Mouse (Mus musculus) CD8-positive naive resting alpha-beta T cell, adult 2 months (primary cell): ENCODE results near the gene Fbxl20.

Experiments
- DNase-seq, 2 experiments: peaks; one replicate each; pipeline ENCODE4 v3.0.0; 2022; ENCODE audit warnings: low read depth in 2 of 2, low spot score in 2 of 2

Fbxl20 gene

DNA sequence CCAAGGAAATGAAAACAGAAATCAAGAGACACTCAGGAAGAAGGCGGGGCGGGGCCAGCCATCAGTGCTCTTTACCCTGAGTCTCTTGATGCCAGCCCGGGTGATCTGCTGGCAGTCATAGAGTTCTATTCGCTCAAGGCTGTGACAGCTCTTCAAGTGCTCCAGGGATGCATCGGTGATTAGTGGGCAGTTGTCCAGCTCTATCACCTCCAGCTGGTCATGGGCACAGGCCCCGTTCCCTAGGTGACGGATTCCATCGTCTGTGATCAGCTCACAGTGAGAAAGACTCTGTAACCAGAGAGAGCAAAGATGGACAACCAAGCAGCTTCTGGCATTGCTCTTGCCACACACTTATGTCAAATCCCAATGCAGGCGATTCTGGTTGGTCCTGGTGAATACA is 59.6 kb downstream of the Fbxl20 start:
- DNase-seq = no peak

DNA sequence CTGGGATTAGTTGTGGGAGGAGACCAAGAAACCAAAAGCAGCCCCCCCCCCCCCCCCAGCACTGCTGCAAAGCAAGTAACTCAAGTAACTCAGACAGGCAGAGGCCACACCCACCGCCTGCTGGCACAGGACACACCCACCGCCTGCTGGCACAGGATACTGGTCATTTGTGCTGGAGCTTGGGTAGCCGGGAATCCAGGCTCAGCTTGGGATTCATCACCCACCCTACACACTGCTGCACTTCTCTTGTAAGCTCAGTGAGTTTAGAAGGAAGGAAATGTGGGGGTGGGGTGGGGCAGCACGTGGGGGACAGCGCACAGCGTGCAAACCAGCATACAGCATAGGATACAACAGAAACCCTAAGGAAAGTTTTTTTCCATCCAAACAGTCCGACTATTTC is 62.0 kb downstream of the Fbxl20 start:
- no peak for DNase-seq

DNA sequence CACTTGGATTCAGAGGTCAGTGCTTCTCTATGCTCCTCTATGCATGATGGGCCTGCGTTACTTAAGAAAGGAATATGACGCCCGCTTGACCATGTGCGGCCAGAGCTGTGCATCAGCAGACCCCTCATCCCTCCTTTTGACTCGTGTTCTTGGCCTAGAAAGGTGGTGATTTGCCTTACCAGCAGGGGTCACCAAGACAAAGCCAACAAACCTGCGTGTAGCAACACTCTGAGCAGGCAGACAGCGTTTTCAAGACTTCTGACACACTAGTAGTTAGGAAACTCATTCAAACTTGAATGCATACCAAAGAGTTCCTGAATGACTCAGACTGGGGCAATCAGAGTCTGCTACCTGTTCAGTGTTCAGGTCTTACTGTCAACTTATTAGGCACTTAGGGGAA is 63.6 kb downstream of the Fbxl20 start:
- DNase-seq = no peak

DNA sequence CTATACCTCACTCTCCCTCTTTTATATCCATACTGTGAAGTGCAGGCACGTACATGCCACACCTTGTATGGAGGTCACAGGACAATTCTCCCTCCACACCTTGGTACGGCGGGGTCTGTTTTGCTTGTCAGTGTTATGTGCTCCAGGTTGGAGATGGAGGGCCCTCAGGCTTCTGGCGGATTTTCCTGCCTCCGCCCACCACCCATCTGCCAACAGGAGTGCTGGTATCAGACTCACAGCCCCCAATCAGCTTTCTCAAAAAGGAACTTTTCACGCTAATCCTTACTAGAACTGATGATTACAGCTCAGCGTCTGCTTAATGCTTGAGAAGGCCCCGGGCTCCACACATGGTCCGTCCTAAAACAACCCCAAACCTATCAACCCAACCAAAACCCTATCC is 64.1 kb downstream of the Fbxl20 start:
- DNase-seq = no peak

DNA sequence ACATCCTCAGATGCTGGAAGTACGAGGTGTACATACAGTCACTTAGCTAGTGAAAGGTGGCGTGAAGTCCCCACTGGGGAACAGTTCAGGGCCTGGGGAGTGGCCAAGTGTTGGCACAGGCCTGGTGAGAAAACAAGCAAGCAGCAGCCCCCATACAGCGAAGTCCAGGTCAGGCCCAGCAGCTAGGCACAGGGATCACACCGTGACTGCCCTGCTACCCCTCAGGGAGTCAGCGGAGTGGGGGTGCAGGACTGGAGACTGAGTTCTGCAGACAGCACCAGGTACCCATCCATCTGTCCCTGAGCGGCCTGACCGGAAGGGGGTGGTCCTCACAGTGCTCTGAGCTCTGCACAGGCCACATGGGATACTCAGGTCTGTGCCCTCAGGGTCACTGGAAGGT is 67.5 kb downstream of the Fbxl20 start:
- DNase-seq = no peak

DNA sequence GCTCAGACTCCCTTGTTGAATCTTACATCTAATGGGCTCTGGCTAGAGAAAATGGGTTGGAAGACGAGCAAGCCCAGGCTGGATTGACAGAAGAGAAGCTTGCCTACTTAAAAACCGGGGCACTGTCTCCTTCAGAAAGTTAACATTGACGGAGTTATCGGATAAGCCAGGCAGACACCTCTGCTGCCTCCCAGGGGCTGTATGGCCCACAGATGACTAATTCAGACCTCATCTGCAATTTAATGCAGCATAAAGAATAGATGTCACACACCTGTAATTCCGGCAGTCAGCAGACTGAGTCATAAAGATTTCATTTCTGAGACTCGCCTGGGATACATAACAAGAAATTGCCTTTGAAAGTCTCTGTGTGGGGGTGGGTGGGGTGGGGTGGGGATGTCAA is 69.8 kb downstream of the Fbxl20 start:
- no peak for DNase-seq

DNA sequence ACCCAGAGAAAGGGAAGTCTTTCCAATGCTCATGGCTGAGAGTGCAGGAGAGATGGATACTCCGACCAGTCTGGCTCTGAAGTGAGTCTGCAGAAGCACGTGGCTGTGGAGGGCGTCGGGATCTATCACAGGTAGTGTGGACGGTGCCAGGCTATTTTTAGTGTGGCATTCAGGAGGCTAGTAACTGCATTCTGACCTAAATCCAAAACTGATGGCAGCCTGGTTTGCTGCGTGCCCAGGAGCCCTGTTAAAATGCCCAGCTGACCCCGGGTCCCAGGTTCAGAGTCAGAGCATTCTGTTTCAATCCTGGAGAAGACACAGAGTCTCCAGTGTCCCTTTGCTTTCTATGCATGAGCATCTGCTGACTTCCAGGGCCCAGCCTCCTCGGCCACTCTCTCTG is 73.1 kb downstream of the Fbxl20 start:
- no peak for DNase-seq

DNA sequence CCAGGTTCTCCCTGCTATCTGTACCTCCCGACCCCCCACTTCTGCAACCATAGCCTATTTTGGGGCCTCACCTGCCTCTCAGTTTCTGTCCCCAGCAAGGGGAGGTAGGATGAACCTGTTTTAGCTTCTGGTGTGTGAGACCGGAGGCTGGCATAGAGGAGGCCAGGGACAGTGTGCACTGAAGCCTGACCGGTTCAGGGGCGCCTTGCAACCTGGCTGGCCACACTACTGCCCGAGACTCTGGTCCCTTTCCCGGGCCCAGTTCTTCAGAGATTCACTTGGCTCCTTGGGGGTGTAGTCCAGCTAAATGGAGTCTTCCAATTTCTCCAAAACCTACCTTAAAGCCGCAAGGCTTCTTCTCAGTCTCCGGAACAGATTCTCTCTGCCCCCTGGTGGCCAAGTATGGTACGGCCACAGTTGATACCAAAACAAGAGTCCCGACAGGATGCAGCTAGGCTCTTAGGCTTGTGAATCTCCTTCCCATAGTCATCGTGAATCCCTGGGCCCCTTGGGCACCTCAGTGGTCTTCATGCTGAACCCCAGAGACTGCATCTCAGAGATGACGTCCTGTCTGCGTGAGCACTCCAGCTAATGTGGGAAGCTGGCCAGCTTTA is 74.9 kb downstream of the Fbxl20 start:
- DNase-seq = peak; percentile 84 to 93

DNA sequence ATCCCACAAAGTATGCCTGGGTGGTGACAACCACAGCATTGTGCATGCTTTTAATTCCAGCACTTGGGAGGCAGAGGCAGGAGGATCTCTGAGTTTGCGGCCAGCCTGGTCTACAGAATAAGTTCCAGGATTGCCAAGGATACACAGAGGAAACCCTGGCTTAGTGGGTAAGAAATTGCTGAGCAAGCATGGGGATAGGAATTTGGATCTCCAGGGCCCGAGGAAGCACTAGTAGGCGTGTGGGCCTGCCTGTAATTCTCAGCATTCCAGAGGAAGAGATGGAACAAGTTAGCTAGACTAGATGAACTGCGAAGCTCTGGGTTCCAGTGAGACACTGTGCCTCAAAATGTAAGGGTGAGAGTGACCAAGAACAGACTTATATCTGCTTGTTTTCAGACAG is 76.8 kb downstream of the Fbxl20 start:
- DNase-seq = no peak

DNA sequence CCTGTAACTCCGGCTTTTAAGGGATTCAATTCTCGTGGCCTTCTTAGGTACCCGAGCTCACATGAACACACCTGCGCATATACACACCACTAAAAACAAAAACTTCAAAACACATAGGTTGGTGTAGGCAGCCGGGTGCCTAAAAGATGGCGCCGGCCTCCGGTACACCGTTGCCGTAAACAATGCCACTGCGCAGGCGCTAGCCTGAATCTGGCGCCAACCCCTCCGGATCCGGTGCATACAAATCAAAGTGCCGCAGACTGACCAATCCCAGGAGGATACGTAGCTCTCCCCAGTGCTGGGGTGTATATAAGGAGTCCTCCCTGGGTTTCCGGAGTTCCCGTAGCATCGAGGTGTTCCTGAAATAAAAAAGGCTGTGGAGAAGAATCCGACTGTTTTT is 82.9 kb downstream of the Fbxl20 start:
- DNase-seq = no peak

DNA sequence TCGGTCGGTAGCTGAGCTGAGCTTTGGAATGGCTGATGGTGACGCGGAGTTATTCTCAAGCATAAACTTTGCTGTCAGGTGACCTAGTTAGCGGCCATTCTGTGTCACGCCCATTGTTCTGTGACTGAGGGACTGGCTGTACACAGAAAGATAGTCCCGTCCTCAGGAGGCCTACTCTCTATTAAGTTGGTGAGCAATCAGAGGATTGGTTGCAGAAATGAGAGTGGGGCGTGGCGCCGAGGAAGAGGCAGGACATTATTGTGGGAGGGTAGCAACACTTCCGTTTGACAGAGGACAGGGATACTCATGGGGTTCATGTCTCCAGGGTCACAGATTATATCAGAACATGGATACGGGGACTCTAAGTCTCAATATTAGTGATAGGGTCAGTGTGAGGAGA is 84.0 kb downstream of the Fbxl20 start:
- DNase-seq = no peak

DNA sequence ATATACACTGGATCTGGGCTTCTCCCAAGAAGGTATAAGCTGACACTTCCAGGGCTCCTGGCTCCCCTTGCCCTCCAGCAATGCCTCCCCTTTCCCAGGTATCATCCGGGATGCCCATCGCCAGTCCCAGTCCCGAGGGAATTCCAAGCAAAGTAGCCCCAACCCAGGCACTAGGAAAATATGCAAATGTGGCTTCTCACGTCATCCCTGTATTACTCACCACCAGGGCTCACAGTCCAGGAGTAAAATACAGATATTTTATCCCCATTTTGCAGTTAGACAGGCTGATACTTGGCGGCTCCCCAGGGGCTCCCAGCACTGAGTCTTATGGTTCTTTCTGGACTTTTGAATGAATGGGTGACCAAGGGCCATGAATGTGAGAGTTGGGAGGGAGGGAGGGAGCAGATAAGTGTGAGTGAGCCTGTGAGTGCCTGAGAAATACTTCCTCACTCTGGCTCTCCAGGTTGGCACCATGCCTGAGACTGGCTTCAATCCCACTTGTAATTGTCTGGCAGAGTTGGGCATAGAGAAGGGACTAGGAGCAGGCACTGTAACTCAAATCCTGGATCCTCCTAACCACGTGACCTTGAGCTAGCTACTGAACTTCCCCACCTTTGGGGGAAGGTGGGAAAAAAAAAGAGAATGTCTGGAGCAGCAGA is 88.2 kb downstream of the Fbxl20 start:
- DNase-seq = no peak

DNA sequence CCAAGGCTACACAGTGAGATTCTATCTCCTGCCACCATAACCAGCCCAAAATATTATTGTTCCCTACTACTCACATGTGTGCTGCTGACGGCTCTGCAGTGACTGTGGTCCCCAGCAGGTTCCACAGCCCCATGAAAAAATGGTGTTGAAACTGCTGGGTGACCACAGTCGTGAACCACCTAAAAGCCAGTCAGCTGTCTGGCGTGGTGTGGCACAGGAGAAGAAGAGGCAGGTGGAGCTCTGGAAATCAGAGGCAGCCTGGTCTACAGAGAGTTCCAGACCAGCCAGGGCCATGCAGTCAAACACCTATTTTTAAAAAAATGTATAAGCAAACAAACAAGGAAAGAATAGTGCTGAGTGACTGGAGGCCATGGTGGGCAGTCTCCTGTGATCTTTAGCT is 88.8 kb downstream of the Fbxl20 start:
- DNase-seq = no peak

DNA sequence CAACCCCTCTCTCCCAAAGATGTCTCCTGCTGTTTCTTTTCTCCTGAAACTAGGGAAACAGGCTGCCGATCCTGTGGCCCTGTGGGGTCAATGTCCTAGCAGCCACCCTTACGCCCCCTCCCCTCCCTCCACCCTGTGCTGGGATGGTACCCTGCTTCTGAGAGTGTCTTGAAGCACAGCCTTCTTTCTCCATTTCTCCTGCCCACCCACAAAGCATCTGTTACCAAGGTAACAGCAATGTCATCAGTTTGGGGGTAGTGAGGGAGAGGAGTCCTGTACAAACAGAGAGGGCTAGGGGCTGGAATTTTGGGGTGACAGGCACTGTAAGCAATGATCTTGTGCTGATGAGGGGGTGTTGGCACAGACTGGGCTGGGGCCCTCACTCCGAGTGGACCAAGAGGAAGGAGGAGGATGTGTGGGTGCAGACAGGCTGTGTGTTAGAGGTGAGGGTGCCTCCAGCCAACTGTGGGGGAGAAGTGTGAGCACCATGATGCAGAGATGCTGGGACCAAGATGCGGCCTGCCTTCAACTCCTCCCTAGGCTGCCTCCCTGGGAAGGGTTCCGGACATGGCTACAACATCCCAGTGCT is 90.0 kb downstream of the Fbxl20 start:
- DNase-seq = no peak

DNA sequence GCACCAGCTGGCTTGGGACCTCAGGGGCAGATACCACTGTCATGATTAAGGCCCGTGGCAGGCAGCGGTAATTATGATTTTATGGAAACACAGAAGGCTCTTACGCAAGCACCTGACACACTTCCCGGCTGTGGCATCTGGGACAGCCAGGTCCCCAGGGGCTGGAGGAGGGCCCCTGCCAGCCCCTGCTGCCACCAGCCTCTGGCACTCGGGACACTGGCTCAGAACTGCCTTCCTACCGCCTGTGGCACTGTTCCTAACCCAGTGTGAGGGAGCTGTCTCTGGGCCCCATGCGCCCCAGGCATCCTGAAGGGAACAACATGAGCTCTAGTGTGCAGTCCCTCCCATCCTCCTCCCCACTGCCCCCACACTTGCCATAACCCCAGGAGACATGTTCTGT is 90.5 kb downstream of the Fbxl20 start:
- no peak for DNase-seq

DNA sequence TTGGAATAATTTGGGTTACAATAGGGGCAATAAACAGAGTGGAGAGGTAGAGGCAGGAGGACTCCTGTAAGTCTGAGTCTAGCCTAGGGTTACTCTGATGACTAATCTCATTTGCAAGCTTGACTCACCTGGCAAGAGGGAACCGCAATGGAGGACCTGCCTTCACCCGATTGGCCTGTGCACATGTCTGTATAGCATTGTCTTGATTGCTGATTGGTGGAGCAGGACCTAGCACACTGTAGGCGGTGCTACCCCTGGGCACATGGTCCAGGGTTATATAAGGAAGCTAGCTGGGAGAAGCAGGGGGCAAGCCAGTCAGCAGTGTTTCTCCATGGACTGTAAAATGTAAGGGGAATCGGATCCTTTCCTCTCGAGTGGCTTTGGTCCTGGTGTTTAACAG is 92.2 kb downstream of the Fbxl20 start:
- DNase-seq = no peak

DNA sequence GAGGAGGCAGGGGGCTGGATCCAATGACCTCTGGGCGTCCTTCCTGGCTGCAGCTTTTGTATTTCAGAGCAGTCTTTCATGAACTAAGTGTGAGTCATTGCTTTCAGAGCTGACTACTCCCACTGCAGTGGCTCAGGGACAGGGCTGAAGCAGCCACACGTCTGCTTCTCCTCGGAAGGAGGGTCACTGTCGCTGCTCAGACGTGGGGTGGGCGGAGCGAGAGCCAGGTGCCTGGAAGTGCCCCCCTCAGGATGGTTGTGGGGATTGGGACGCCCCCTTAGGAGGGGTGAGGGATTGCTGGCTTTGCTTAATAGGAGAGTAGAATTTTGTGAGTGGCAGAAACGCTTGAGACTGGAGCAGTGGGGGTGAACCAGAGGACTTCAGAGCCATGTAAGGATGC is 92.7 kb downstream of the Fbxl20 start:
- DNase-seq = no peak

DNA sequence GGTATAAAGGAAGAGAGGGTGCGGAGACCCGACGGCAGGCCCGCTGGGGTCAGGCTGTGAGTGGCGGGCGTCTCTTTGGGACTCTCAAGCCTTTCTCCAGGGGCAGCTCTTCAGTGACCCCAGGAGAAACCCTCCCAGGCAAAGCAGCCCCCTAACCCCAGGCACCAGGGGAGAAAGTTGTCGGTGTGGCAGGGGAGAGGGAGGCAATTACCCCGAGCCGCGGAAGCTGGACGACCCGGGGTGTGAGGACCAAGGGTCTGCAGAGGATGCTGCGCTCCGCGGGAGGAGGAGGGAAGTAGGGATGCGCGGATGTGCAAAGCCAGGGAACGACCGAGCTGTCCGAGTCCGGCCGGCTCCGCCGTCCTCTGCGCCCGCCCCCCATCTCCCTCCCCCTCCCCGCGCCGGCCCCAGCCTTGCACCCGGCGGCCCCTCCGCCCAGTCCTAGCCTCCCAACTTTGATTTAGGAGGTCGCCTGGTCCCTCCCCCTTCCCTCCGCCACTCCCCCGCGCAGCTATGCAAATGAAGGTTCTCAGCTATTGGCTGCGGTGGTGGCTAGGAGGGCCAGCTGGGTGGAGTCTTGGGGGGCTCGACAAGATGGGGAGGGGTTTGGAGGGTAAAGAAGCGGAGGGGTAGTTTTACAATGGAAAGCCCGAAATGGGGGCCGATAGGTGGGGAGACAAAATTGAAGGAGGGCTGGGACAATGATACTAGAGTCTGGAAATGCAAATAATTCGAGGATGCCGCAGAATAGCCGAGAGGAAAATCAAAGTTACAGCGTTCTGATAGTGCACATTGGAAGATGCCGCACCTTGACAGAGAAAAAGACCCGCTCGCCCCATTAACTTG is 97.0 kb downstream of the Fbxl20 start, which contains the start of gene Stac2:
Gene Stac2, minus strand, starts transcription at position 474 of the 846 bp plus-strand sequence.
- no peak for DNase-seq

DNA sequence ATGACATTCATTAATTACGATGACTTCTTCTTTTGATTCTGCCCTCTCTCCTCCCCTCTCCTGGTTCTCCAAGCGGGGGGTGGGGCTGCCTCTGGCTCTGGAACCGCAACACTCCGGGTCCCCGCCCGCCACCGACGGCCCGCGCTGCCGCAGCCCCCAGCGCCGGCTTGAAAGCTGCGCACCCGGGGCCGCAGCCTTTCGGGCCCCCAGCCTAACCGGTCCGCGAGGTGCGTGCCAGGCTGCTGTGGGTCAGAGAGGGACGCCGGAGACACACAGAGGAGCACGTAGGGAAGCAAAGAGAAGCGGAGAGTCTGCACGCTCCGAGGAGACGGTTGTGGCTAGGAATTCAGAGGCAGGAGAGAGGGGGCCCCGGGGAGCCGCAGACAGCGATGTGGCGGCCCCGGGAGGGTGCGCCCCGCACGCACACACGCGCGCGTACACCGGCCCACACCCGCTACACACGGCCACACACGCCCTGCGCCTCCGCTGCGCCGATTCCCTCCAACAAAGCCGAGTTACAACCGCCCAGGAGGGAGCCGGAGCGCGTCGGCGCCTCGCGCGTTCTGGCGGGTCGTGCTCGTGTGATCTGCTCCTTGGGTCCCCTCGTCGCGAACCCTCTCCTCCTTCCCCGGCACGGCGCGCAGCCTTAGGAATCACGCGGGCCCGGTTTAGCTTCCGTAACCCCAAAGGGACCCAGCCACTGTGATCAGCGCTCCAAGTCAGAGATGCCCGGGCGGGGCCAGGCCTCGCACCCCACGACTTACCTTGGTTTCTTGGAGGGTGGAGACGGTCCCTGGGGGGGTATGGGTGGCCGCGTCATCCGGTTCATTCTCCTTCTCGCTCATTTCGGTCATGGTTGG is 97.8 kb downstream of the Fbxl20 start:
- DNase-seq = peak; percentile 34 to 61

DNA sequence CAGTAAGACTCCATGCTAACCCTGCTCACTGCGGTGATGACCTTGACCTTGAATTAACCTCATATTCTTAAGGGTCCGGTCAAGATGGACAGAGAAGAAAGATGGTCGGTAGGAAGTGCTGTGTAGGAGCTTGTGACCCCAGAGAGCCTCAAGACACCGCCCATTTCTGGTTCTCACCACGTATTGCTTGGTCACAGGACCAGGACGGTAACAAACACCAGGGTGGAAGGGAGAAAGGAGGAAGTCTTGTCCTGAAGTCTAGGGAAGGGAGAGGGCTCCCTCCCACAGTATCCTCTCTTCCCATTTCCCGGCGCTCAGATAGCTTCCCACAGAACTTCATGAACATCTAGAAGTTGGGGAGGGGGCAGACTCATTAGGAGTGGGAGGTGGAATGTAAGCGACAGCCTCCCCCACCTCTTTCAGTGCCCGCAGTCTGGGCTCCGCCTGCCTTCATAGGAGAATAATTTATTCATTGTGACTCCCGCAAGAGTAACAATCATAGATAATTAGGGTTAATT is 98.5 kb downstream of the Fbxl20 start:
- DNase-seq = no peak

DNA sequence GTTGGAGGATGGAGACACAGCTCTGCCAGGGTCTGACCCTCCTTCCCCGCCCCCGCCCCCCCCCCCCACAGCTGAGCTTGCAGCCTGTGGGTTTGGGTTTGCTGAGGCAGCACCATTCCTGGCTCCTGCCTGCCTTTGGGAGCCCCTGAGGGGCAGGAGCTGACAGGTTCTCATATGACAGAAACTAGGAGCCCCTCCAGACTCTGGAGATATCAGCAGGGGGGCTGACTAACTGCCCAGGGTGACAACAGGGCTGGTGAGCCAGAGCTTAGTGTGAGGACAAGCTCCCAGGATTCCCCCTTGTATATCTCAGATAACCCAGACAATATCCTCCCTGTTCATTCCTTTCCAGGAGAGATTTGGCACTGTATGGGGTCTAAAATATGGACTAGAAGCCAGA is 99.3 kb downstream of the Fbxl20 start:
- no peak for DNase-seq
